Mouse (Mus musculus): Measurements from ENCODE around the gene Rbfox3. TPM values are rescaled to one million over a fixed set of nuclear protein-coding genes. Genes with fewer than 3 reads are reported as not detected.
"Not testable (repeated sequence)": the region's sequence is repeated elsewhere in the genome, so short reads cannot be mapped to it uniquely, and the experiment has no call there.

The Rbfox3 gene
- total RNA-seq, 2 experiments from 2014 or later = 0.10 to 0.31 TPM

GRCm38 (mm10) chr11:118825280-118826094 is 85.9 kb downstream of the Rbfox3 start:
- DNase-seq (ENCODE audit: low spot score in 2 of 2) = no peak

- peak in 1 of 2 experiments; percentile 53 for DNase-seq (ENCODE audit: low spot score in 2 of 2)
Observed at GRCm38 (mm10) chr11:118821353-118821752, 90.0 kb downstream of the Rbfox3 start.

GRCm38 (mm10) chr11:118818528-118818927 is 92.9 kb downstream of the Rbfox3 start:
- DNase-seq (ENCODE audit: low spot score in 2 of 2) = no peak

DNA sequence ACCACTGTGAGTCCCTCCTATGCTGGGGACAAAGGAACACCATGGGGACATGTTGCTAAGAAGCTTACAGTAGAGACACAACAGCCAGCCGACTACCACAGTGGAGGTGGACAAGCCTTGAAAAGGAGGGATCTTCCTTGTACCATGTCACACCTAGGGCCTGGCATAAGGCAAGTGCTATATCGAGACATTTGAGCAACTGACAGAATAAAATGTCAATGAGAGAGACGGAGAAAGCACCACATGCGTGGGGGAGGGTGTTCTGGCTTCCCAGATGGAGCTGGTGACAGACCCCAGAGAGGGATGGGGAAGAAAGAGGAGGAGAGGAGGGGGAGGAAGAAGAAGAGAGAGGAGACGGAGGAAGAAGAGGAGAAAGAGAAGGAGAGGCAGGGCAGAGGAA is 96.3 kb downstream of the Rbfox3 start:
- DNase-seq (ENCODE audit: low spot score in 2 of 2) = no peak

DNA sequence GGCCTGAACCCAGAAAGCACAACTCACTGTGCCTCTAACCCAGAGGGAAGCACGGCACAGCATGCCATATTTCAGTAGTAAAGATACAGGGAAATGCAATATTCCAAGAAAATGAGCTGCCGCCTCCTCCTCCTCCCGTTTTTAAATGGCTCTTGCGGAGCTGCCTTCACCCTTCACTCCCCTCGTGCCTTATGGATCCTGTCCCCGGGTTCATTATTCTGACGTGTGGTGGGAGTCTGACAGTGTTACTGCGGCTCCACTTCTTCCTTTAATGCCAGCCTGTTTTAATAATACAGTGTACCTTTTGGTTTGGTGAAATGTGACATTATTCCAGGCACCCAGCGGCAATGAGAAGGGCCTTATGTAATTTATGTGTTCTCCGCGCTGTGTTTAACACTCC is 97.5 kb downstream of the Rbfox3 start:
- DNase-seq (ENCODE audit: low spot score in 2 of 2) = no peak

- DNase-seq (ENCODE audit: low spot score in 2 of 2) = no peak
Observed at GRCm38 (mm10) chr11:118811404-118811803, 100.0 kb downstream of the Rbfox3 start.

DNA sequence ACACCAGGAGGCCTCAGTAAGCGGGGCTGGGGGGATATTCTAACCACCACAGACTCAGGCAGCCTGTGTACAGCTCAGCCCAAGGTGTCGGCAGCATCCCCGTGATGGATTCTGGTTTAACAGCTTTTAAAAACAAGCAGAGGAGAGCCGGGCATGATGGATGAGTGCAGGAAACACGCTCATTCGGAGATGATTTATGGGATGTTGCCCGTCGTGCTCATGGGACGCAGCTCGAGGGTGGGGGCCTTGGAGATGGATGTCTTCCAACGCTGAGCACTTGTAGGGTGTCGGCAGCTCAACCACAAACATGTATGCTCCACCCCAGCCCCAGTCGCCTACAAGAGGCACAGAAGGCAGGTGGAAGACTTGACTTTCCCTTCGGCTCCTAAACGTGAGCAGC is 103.9 kb downstream of the Rbfox3 start:
- no peak for DNase-seq (ENCODE audit: low spot score in 2 of 2)

DNA sequence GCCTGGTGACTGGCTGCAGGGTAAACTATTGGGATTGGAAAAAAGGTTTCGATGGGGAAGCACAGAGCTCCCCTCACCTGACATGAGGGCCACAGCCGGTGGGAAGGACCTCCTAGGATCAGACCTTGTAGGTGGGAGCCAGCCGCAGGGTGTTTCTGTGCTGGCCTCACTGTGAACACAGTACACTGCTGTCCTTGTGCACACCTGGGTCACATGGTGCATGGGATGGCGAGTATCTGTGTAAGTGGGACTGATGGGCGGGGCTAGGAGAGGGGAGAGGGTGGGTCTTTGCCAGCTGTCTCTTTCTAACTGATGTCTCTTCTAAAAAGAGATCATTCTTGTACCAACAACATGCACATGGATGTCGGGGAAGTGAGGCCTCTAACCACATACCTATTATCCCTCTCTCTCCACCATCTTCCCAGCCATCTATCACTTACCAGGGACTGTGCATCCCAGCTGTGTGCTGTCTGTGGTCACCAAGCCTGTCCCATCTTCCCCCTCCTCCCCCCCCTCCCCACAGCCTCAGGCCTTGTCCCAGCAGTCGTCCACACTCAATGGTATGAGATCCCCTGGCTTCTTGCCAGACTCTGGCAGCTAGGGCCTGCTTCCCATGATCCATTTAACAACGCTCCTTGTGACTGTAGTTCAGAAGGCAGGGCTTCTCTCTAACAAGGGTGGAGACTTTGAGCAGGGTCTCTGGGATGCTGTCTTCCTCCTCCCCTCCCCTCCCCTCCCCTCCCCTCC is 116.4 kb downstream of the Rbfox3 start:
- peak in 1 of 2 experiments; percentile 38 for DNase-seq (ENCODE audit: low spot score in 2 of 2)

DNA sequence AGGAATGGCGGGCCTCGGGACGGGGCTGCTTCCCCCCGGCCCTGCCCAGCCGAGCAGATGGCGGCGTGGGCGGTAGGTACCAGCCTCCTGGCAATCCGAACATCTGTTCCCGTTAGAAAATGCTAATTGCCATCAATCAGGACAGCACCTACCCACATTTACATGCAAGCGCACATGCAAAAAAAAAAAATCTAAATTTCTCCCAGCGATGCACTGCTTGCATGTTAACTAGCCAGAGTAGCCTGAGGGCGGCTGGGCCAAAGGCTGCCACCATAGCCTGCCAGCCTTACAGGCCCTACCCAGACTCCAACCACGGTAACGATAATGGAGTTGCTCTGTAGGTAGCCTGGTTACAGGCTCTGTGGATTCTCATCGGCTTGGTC is 117.8 kb downstream of the Rbfox3 start:
- DNase-seq (ENCODE audit: low spot score in 2 of 2) = no peak

DNA sequence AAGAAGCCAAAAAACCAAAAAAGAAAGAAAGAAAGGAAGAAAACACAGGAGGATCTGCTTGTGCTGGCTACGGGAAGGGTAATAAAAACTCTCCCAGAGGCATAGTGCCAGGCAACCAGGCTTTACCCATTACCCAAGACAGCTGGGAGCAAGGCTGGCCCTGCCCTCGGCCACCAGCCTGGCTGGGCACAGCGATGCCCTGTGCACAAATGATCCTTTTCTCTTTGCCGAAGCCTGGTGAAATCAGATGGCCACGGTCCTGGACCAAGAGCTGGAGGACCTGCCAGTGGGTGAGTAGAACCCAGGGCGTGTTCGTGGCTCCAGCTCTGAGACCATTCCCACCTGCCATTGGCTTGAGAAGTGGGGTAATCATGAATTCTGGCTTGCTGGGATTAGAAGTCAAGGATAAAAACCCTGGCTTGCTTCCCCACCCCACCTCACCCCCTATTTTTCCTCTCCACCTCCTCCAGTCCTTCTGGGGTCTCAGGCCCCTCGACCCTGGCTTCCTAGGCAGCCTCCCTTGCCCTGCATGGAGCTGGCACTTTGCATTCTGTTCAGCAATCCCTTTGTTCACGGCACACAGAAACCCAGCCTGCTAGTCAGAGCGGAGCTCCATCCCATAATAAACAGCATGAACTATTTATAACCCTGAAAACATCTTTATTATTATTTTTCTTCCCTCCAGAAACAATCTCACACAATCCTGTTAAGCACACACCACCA is 118.3 kb downstream of the Rbfox3 start:
- DNase-seq (ENCODE audit: low spot score in 2 of 2) = peak in 1 of 2 experiments; percentile 40

DNA sequence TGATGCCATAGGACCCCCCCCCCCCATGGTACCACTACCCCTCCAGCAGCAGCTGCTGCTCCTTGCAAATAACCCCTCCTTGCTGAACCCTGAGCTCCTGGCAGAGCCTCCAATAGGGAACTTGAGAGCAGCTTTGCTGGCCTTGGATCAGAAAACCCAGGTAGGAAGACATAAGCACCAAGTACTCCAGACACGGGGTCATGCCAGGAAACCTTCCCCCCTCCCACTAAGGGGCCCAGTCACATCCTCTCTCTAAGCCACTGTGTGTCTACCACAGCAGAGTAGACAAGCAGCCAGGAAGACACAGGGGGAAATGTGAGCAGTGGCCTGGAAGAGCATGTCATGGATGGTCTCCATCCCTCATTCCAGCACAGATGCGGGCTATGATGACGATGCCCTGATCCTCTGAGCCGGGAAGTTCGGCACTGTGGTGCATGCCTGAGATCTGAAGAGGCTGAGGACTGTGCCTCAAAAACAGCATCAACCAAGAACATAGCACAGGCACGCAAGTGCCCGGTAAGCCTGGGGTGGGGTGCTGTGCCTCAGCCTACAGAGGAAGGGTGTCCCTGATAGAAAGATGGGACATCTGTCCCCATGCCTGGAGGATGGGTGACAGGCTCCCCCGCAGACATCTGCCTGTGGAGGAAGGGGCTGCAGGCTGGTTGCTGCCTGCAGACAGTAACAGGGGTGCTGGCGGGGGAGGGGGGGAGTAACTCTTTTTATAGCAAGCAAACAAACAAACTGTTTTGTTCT is 119.1 kb downstream of the Rbfox3 start:
- DNase-seq (ENCODE audit: low spot score in 2 of 2) = no peak

- no peak for DNase-seq (ENCODE audit: low spot score in 2 of 2)
Observed at GRCm38 (mm10) chr11:118791391-118791790, 120.0 kb downstream of the Rbfox3 start.

DNA sequence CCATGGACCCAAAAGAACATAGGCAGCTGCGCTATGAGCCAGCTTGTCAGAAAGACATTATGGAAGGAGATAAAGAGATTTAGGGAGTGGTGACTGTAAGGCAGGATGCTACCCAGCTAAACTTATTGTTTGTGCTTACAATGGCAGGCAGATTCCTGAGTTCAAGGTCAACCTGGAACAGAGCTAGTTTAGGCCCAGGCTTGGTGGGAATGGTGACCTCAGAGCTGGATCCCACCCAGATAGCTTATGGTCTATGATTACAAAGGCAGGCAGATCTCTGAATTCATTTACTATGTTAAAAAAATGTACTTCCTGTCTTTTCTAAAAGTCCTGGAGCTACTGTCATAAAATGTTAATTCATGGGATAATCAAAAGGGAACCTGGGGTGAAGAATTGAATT is 123.3 kb downstream of the Rbfox3 start:
- no peak for DNase-seq (ENCODE audit: low spot score in 2 of 2)

GRCm38 (mm10) chr11:118782677-118783076 is 128.7 kb downstream of the Rbfox3 start:
- DNase-seq (ENCODE audit: low spot score in 2 of 2) = no peak

- no peak for DNase-seq (ENCODE audit: low spot score in 2 of 2)
Observed at GRCm38 (mm10) chr11:118775753-118776152, 135.6 kb downstream of the Rbfox3 start.

DNA sequence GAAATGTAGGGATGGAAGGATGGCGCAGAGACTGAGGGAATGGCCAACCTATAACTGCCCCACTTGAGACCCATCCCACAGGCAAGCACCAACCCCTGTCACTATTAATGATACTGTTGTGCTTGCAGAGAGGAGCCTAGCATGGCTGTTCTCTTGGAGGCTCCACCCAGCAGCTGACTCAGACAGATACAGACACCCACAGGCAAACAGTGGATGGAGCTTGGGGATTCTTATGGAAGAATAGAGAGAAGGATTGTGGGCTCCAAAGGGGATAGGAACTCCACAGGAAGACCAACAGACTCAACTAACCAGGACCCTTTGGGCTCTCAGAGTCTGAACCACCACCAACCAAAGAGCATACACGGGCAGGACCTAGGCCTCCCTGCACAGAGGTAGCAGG is 136.6 kb downstream of the Rbfox3 start:
- DNase-seq (ENCODE audit: low spot score in 2 of 2) = not testable (repeated sequence)

DNA sequence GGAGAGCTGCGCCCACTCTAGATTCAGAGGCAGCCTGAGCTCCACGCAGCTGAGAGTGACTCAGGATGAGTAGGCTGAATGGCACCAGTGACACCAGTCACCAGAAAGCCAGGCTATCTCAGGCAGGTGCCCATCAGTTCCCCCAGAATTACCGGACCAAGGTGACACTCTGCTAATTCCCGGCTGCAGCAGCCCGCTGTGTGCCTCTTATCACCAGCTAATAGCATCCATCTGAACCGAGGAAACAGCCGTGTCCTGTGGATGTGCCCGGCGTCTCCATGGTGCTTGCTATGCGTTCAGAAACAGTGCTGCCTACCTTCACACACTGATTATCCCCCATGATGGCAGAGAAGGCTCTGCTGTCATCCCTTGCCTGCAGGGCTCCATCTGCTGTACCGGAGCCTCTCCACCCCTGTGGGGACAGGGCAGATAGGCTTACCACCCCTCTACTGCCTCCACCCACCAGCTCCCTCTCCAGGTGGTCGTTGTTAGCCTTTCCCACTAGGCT is 138.3 kb downstream of the Rbfox3 start:
- no peak for DNase-seq (ENCODE audit: low spot score in 2 of 2)

- no peak for DNase-seq (ENCODE audit: low spot score in 2 of 2)
Observed at GRCm38 (mm10) chr11:118771358-118771757, 140.0 kb downstream of the Rbfox3 start.

DNA sequence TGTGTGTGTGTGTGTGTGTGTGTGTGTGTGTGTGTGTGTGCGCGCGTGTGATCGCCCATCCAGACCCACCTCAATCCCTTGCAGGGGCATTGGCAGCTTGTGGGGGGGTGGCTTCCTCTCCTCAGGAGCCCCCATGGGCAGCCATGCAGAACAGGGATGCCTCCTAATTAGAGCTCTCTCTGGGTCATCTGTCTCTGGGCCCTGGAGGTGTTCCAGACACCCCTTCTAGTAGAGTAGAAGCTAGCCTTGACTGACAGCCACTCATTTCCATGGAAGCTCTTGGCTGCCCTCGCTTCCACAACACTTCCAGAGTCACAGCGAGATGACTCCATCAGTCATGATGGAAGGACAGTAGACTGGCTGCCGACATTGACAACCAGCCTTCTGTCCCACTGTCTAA is 140.6 kb downstream of the Rbfox3 start:
- DNase-seq (ENCODE audit: low spot score in 2 of 2) = no peak

DNA sequence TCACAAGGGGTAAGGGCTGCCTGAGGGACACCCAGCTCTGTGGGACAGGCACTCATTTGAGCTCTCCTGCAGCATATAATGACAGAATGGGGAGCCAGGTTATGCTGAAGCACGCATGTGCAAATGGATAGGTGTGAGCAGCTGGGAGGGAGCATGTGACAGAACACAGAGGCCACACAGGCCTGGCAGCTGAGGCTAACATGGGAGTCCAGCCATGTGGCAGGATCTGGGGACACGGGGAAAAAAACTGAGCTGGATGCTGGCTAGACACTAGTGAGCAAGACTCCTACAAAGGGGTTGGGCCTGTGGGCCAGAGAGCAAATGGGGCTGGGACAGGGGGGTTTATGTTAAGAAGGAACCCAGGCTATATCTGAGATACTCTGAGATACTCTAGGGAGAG is 141.9 kb downstream of the Rbfox3 start:
- DNase-seq (ENCODE audit: low spot score in 2 of 2) = no peak

DNA sequence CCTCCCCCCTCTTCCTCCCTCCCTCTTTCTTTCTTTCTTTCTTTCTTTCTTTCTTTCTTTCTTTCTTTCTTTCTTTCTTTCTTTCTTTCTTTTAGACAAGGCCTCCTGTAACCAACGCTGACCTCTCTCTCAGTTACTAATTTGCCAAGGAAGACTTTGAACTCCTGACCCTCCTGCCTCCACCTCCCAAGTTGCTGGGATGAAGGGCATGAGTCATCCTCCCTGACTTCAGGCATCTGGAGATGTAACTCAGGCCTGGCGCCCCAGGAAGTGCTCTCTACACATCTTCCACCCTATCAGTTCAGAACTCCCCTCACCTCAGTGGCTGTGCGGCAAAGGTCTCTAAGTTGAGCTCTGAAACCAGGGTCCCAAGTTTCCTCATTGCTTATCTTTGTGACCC is 143.0 kb downstream of the Rbfox3 start:
- no peak for DNase-seq (ENCODE audit: low spot score in 2 of 2)

Data from gastrocnemius, postnatal 4 days (tissue).